Mouse (Mus musculus): ENCODE results near the gene Tesc. TPM values are rescaled to one million over a fixed set of nuclear protein-coding genes. Genes with fewer than 3 reads are reported as not detected.

Tesc gene
- total RNA-seq, 2 experiments from 2014 or later, result 0.28 to 1.0 TPM

GRCm38 (mm10) chr5:118108124-118108793, 80.7 kb downstream of the Tesc start:
- DNase-seq, result no peak

GRCm38 (mm10) chr5:118108794-118109440, 81.4 kb downstream of the Tesc start:
- no peak for DNase-seq

Other genes with a start within 250 kb of the Tesc start
- gene Nos1, start 246.7 kb upstream of the Tesc start, total RNA-seq (2021), result 10 to 100 TPM; 28.5 to 39.3 TPM
- gene Fbxo21, start 51.0 kb upstream of the Tesc start, total RNA-seq (2021), result 10 to 100 TPM in 1 of 2 experiments, 1 to 10 TPM in 1; 8.1 to 12.9 TPM
- 10 to 100 TPM; 18.5 to 20.1 TPM for gene Fbxw8, start 127.7 kb downstream of the Tesc start, total RNA-seq (2021)
- under 1 TPM; 0.15 to 0.32 TPM for gene Hrk, start 136.9 kb downstream of the Tesc start, total RNA-seq (2021)
- gene Rnft2, start 217.4 kb downstream of the Tesc start, total RNA-seq (2021), result 1 to 10 TPM in 1 of 2 experiments, under 1 TPM in 1; 1.00 to 1.1 TPM
- gene 2410131K14Rik, start 217.5 kb downstream of the Tesc start, total RNA-seq (2021), result 1 to 10 TPM; 3.8 to 4.1 TPM